Mouse (Mus musculus): Measurements from ENCODE around the gene Prdx3.
"Not testable (repeated sequence)": the region's sequence is repeated elsewhere in the genome, so short reads cannot be mapped to it uniquely, and the experiment has no call there.

Gene Prdx3

DNA sequence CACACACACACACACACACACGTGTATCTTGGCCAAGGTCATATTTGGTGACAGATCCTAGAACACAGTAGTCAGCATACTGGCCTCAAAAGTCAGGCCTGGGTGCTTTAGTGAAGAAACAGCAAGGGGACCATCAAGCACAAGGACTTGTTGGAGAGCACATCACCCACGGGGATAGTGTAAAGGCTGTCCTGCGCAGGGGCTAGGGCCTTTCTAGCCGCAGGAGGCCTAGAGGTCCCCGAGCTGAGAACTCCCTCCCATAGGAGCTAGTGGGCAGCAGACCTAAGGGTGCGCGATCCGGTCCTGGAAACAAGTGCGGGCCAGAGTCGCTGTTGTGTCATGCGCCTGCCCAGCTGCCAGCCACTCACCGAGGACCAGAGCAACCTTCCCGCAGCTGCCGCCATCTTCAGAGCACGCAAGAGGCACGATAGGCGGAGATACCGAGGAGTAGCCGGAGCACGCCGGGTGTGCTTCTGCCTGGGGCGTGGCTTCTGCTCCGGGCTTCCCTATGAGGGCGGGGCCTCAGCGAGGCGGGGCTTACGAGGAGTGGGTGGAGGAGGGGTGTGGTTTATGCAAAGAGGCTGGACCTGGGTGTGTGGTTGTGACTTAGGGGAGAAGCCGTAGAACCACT is at the start of gene Prdx3:
TSS of gene Prdx3 (minus strand) at position 493 of the 631 bp plus-strand sequence.
- DNase-seq (ENCODE audit: low read depth): peak; percentile 92

DNA sequence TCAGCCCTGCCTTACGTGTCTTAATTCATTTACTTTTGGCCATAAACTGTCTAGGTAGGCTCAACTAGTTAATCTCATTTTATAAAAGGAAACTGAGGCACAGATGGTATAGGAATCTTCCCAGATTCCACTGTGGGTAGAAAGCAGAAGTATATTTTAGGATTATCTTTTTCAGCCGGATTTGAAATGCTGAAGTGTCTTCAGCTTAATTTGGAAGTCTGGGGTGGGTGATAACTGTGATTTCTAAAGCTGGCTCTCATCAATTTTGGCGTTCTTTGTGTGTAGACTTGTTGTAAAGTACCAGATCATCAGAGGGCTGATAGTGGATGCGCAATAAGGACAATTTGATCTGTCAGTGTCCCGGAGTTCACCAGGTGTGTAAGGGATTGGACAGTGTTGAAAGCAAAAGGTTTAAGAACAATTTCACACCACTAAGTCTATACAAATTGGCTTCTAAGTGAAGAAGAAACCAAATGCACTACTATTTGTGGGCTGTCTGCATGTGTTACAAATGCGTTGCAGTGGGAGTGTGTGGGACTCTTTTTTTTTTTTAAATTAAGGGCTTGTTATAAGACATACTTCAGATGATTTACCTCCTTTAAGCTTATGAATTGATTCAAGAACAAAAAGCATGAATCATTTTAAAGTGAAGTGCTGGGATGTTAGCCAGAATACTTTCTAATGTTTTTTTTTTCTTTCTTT is 42.7 kb upstream of the Prdx3 start:
- DNase-seq (ENCODE audit: low read depth): no peak

DNA sequence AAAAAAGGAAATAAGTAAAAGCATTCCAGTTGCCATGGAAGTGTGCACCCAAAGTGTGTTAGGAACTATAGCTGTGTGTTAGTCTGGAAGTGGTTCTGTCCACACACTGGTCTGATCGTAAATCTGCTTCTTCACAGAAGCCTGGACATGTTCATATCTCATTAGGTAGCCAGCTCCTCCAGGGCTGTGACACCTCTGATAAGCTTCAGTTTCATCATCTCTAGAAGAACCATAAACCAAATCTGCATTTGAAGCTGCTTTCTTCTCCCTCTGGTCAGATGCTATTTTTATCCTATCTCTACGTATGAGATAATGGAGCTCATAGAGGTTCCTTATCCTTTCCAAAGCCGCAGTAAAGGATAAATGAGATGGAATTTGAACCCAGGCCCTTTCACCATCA is 41.5 kb upstream of the Prdx3 start:
- DNase-seq (ENCODE audit: low read depth): no peak

DNA sequence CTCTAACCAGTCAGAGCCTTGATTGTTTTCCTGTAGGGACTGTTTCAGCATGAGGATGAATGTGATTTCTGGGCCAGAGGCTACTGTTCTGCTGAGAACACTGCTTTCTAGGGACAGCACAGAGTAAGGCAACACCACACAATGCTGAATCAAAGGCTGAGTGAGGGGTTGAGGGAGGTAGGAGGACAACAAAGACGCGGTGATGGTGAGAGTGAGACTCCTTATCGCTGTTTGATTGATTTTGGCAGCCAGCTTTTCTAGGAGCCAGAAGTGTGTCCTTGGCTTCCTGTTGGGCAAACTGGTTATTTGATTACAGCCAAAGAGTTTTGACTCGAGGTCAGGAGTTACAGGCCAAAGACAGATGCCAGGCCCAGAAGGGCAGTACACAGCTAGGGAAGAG is 40.9 kb upstream of the Prdx3 start:
- DNase-seq (ENCODE audit: low read depth): no peak

DNA sequence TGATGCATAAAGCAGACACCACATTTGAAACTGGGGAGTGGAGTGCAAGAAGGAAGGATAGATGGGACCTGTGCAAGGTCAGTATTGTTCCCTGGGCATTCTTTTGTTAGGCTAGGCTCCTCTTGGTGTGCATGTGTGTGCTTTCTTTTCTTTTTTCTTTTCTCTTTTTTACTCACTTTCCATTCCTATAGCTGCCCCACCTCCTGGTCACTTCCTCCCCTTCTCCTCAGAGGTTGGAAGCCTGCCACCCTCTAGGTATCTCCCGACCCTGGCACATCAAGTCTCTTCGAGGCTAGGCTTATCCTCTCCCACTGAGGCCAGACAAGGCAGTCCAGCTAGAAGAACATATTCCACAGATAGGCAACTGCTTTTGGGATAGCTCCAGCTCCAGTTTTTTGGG is 37.3 kb upstream of the Prdx3 start:
- no peak for DNase-seq (ENCODE audit: low read depth)

DNA sequence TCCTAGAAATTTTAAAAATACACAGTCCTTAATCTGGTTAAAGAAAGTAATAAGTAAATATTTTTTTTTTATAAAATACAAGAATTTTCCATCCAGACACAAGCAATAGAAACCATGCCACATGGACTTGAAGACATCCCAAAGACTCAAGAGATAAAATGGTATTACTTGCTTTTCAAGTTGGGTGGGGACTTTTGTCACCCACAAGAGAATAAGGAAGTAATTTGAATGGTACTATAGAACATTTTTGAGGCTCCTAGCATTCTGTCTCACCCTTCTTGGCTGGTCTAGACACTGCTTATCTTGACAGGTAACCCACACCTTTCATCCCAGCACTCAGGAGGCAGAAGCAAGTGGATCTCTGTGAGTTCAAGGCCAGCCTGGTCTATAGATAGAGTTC is 35.9 kb upstream of the Prdx3 start:
- no peak for DNase-seq (ENCODE audit: low read depth)

DNA sequence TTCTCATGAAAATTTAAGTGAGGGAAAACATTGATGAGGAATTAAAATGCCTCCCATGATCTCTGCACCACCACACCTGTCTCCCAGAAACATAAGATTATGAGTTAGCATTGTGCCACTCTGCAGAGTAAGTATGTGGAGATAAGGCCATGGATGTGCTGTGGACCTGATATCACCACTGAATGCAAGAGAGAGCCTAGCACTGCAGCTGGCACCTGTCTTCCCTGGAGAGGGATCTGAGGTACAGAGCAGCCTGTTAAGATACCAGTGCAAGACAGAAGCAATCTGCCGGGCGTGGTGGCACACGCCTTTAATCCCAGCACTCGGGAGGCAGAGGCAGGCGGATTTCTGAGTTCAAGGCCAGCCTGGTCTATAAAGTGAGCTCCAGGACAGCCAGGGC is 31.1 kb upstream of the Prdx3 start:
- no peak for DNase-seq (ENCODE audit: low read depth)

DNA sequence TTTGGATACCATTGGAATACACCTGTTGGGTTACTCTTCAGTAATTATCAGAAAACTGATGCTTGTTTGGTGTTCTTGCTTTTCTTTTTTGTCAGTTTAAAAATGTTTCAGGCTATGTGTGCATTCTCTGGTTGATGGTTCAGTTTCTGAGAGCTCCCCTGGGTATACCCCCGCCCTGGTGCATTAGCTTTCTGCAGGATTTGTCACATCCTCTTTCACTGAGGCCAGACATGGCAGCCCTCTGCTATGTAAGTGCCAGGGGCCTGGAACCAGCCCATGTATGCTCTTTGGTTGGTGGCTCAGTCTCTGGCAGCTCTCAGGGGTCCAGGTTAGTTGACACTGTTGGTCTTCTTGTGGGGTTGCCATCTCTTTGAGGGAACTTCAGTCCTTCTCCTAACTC is 29.6 kb upstream of the Prdx3 start:
- DNase-seq (ENCODE audit: low read depth): no peak

DNA sequence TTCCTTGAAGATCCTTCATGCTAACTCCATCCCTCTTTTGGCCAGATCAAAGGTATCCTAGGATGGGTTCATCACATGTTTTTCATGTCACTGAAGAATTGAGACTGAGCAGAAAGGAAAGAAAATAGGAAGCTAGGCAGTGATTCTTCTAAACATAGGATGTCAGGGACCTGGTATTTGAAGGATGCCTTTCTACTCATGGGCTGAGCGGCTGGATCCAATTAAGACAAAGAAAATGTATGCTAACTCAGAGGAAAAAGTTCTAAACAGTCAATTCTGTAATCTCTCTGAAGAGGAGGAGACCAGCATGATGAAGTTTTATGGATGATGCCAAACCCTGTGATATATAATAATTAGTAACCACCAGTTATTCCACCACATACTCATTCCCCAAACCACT is 28.8 kb upstream of the Prdx3 start:
- no peak for DNase-seq (ENCODE audit: low read depth)

DNA sequence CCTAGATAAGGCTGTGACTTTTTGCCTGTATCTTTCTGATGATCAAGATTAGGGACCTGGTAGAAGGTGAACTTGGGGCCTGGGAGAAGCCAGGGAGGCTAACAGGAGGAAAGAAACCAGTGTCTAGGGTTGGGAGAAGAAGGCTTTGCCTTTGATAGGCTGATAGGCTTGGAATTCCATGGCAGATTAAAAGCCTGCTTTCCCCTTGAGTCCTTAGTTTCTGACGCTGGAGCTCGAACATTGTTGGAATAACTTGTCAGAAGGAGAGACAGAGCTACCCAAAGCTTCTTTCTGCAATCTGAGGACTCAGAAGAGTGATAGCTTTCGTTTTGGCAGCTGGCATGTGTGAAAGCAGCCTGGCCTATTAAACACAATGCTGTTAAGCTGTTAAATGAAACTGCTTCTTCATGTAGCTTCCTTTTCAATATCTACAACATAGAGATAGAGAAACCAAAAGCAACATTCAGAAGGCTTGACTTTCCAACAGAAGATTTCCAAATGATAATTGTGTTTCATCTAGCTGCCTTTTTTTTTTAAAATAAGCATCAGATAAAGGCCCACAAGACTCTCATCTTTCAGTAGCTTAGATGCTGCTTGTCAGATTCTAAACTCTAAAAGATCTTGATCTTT is 21.0 kb upstream of the Prdx3 start:
- DNase-seq (ENCODE audit: low read depth): no peak

DNA sequence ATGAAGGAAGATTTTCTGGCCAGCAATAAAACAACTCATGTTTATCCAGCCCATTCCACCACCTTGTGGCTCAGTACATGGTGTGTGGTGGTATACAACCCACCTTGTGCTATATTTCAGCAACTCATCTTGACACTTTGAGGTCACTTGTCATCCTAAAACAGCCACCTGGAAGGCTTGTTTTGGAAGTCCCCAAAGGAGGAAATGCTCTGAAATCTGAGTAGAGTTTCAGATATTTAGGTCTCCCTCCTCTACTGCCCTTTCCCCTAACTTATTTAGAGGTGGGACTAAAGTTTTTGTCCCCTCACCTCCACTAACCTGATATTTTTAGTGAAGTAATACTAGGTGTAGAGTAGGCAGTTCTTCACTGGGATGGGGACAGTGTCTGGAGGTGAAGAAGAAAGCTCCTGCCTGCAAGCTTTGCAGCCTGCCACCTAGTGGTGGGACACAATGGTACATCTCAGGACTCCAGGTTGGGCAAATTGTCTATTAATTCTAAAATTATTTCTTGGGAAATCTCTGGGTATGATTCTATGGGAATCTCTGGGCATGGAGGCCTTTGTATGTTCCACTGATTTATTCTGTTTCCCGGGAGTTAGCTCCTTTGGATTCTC is 17.7 kb upstream of the Prdx3 start:
- DNase-seq (ENCODE audit: low read depth): no peak

DNA sequence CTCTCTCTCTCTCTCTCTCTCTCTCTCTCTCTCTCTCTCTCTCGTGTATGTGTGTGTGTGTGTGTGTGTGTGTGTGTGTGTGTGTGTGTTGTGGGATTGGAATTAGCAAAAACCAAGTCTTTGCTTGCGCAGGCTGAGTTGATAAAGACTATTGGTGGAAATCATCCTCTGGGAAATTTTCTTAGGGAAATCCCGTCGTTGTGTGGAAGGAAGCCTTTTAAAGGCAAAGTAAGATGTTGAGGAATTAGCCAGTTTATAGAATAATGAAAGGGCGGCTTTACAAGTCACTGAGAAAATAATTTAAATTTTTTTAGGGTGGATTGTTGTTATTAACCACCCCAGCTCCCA is 16.7 kb upstream of the Prdx3 start:
- no peak for DNase-seq (ENCODE audit: low read depth)

DNA sequence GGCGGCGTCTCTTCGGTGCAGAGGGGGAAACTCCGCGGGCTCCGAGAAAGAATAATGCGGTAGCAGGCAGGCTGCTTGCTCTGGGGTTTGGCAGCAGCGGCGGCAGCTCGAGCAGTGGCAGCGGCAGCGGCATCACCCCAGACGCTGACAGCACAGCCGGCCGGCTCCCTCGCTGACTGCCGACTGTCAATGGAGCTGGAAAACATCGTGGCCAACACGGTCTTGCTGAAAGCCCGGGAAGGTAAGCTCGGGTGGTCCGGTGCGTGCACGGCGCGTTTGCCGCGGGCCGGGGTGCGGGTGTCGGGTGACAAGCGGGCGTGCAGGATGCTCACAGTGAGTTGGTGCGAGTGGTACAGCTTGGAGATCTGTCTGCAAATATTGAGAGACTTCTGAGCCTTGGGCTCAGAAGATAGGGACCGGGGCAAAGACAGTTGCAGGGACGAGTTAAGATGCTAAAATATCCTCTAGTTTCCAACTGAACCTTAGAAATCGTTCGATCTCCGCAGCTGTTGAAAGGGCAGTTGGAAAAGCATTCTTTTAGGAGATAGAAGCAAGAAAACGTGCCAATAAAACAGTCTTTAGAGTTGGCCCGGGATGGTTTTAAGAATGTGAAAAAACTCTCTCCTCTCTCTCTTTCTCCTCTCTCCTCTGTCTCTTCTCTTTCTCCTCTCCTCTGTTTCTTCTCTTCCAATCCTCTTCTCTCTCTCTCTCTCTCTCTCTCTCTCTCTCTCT is 16.2 kb upstream of the Prdx3 start:
- no peak for DNase-seq (ENCODE audit: low read depth)

DNA sequence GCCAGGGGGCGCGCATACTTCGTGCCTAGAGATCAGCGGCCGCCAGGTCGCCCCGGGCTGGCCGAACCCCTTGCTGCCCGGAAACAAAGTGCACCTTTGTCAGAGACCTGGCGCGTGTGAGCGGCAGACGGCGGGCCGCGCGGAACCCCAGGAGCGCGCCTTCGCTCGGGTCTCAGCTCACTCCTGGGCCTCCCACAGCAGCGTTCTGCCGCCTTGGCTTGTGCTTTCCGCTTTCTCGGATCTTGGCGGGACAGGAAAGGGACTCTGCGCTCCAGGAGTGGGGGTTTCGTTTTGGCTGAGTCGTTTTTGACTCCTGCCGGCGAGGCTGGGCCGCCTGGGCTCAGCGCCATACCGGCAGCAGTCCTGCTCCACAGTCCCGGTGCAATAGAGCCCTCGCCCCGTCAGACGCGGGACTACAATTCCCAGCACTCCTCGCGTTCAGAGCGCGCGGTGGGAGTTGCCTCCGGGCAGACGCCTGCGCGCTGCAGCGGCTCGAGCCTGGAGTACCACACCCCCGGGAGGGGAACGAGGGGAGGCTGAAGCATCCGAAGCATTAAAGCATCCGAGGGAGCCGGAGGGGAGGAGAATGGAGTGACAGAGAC is 15.5 kb upstream of the Prdx3 start, which contains the start of gene Grk5:
TSS of gene Grk5 (plus strand) at position 36 of the 602 bp plus-strand sequence.
- DNase-seq (ENCODE audit: low read depth): peak; percentile 91

DNA sequence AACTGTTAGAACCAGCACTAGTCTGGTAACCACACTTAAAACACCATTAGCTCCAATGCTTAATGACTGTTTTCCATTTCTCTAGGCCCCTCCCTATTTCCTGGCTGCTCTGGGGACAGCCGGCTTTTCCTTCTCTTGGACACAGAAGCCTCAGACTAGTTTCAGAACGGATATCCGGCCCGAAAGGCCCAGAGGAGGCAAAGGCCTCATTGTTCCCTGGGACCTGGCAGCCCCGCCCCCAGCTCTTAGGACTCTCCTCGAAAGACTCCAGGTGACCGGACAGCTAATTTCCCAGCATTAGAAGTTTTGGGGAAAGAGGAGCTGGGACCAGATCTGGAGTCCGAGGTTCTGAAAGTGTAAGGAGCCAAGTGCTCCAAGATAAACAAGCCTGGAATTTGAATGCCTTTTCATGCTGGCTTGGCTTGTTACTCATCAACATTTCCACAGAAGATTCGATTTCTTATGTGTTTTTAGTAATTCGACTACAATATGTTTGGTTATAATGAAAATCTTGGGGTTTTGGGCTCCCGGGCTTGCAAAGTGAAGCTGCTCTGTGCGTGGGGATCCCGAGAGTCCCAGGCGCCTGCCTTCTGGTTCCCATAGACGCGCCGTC is 14.9 kb upstream of the Prdx3 start:
- DNase-seq (ENCODE audit: low read depth): no peak

DNA sequence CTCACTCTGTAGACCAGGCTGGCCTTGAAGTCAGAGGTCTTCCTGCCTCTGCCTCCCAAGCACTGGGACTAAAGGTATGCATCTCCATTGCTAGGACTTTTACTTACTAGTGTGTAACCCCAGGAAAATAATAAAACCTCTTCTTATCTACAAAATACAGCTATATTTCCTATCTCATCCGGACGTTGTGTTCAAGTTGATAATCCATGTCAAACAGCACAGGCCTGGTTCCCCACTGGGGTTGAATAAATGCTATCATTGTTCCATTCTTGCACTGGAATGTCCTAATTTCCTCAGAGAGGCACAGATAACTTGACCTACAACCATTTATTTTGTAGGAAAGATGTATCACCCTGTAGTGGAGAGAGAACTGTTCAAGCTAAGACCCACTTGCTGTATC is 13.3 kb upstream of the Prdx3 start:
- no peak for DNase-seq (ENCODE audit: low read depth)

DNA sequence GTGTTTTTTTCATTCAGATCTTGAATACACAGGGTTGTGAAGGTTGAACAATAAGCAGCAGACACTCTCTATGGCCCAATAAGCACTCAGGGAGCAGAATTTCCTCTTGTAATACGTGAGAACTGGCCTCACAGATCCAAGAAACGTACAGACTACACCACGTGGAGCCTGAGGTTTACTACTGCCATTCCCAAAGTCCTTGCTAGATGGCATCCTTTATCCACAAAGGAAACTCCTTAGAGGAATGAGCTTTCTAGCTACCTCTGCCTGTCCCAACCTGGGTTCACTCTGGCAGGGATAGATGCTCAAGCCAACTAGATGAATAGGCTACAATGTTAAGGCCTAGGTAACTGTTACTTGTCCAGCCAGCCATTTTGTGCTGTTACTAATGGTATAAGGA is 8.8 kb upstream of the Prdx3 start:
- DNase-seq (ENCODE audit: low read depth): no peak

DNA sequence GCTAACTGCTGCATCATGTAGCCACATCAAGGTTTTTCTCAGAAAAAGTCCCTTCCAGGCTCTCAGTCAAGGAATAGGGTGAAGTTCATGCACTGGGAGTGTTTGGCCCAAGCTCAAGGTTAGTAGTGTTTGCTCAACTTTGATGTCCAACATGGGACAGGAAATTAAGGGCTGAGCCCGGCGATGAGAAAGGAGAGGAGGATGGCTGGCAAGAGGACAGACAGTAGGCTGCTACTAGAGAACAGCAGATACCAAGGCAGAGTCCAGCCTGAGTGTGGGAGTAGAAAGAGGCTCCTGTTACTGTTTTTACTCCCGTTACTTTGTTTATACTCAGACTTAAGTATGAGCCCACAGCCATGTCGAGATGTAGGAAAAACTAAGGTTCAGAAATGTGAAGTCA is 855 bp downstream of the Prdx3 start:
- DNase-seq (ENCODE audit: low read depth): no peak

DNA sequence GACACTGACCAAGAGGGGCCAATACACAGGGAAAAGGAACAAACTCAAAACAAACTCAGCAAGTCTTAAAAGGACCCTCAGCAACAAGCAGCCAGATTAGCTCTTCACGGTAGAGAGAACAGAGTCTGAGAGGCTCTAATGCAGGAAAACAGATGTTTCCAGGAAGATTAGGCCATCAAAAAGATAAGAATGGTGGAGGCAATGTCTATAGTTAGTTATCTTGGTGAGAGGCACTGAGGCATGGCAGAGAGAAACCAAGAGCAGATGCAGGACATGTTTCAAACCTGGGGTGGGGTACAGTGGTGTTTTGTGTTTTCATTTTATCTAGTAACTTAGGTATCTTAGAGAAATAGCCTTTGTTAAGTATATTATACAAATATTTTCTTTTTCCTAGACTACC is 2.1 kb downstream of the Prdx3 start:
- no peak for DNase-seq (ENCODE audit: low read depth)

DNA sequence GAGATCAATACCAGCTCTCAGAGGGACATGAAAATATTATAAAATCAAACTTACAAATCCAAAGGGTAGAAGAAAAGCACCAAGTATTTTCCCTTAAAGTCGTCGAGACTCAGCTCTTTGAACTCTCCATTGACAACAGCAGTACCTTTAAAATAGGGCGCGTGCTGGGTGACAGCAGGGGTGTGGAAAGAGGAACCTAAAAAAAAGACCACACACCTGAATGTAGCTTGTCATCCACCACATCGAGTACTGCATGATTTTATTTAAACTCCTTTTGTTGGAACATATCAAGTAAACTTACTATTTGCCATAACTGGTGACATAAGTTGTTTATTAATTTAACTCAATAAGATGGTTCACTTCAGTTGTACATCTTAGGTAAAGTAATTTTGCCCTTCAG is 3.0 kb downstream of the Prdx3 start:
- DNase-seq (ENCODE audit: low read depth): no peak

DNA sequence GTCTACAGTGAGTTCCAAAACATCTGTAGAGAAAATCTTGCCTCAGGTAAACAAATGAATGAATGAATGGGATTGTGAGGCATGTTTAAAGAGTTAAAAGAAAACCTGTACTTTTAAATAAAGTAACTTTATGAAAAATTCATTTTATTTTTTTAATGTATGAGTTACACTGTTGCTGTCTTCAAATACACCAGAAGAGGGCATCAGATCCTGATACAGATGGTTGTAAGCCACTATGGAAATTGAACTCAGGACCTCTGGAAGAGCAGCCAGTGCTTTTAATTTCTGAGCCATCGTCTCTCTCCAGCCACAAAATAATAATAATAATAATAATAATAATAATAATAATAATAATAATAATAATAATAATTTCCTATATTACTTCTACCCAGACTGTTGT is 3.9 kb downstream of the Prdx3 start:
- no peak for DNase-seq (ENCODE audit: low read depth)

DNA sequence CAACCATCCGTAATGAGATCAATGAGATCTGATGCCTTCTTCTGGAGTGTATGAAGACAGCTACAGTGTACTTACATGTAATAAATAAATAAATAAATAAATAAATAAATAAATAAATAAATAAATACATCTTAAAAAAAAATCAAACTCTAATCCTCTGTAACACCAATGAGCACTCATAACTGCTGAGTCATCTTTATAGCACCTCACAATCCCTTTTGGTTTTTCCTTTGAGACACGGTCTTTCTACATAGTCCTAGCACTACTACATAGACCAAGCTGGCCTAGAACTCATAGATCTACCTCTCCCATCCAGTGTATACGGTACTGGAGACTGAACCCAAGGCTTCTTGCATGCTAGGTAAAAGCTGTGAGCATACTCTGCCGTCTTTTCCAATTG is 8.2 kb downstream of the Prdx3 start:
- not testable (repeated sequence) for DNase-seq (ENCODE audit: low read depth)

Measured in c-Kit-positive CD71-negative TER-119-negative erythroid progenitor cells, embryonic 14.5 days (primary cell).